Mouse (Mus musculus) embryonic facial prominence, embryonic 12.5 days (tissue): Measurements from ENCODE around the gene Bbs2. TPM values are rescaled to one million over a fixed set of nuclear protein-coding genes. Genes with fewer than 3 reads are reported as not detected.
"Not testable (repeated sequence)": the region's sequence is repeated elsewhere in the genome, so short reads cannot be mapped to it uniquely, and the experiment has no call there.

Experiments
- ATAC-seq: fragments of 200-750 bp; cut with Nextera tagmentation; 2 replicates; pipeline ENCODE4 v1.8.0; 2017; ENCODE audit not compliant: insufficient number of reproducible peaks, insufficient read depth, low FRiP score, low TSS enrichment
- H3K27ac ChIP-seq: fragments of 300-500 bp; sonication (generic); 2 replicates; pipeline ENCODE4 v1.5.1; 2016; ENCODE audit warnings: mild to moderate bottlenecking
- H3K27me3 ChIP-seq: fragments of 300-500 bp; sonication (generic); 2 replicates; pipeline ENCODE4 v1.6.1; 2016; ENCODE audit warnings: mild to moderate bottlenecking, moderate library complexity
- H3K36me3 ChIP-seq: fragments of 300-500 bp; sonication (generic); 2 replicates; pipeline ENCODE4 v1.6.1; 2016; ENCODE audit warnings: mild to moderate bottlenecking
- H3K4me1 ChIP-seq: fragments of 300-500 bp; sonication (generic); 2 replicates; pipeline ENCODE4 v1.6.1; 2016
- H3K4me2 ChIP-seq: fragments of 300-500 bp; sonication (generic); replicated peaks from 2 replicates; pipeline ENCODE4 v1.6.1; 2016; ENCODE audit warnings: mild to moderate bottlenecking, moderate library complexity
- H3K4me3 ChIP-seq: fragments of 300-500 bp; sonication (generic); 2 replicates; pipeline ENCODE4 v1.5.1; 2016; ENCODE audit warnings: mild to moderate bottlenecking
- H3K9ac ChIP-seq: fragments of 300-500 bp; sonication (generic); 2 replicates; pipeline ENCODE4 v1.6.1; 2016; ENCODE audit warnings: mild to moderate bottlenecking, moderate library complexity
- H3K9me3 ChIP-seq: fragments of 300-500 bp; sonication (generic); 2 replicates; pipeline ENCODE4 v1.6.1; 2016; ENCODE audit warnings: mild to moderate bottlenecking, moderate library complexity
- WGBS: fragments of 180-500 bp; shearing (Covaris S2); methylation state at CpG from one replicate; pipeline ENCODE4 v1.1.7; 2016; 5-methylcytosine and 5-hydroxymethylcytosine counted together
- polyA plus RNA-seq: library from polyadenylated mRNA; unstranded; fragments of >200 nt; fragmentation: Nextera tagmentation; extraction: Ambion mirVana; gene quantifications from 2 replicates; pipeline ENCODE4 v1.2.1, GENCODE M21; 2016

Gene Bbs2
- polyA plus RNA-seq, result 15.9 and 17.1 TPM in 2 replicates

DNA sequence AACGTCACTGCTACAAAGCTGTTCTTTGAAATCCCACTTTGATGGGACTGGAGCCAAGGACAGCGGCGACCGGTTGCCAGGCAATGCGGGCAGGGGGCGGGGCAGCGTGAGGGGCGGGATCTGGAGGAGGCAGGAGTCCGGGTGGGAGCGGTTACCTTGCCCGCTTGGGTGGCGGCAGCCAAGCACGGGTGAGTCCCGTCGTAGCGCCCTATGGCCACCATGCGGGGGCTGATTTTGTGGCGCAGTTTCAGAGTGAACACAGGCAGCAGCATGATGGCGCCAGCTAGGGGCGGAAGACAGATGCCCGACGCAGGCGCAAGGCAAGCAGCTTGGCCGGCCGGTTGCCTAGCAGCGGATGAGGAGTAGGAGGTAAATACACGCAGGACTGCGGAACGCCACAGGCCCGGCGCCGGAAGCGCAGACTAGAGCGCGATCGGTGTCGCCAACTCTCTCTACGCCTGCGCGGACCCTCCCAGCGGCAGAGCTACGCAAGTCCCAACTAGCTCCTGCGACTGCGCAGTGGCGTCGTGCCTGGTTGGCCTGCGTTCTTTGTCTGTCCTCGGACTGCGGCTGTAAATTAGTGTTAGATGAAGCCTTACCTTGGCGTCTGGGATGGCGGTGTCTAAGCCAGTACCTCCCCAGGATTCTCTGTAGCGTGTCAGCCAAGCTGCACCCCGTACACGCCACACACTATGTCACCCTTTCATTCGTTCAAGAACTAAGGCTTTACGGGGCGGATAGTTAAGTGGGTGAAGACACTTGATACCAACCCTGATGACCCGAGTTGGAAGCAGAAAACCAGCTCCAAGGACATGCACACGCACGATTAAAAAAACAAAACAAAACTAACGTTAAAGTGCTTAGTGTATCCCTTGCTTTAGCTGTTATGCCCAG, at the start of gene Bbs2:
Gene Bbs2, minus strand, starts transcription at position 848 of the 894 bp plus-strand sequence.
- Histone ChIP-seq H3K4me2 (peak within 1 kb of the TSS; percentile 61), H3K4me3 (peak within 1 kb of the TSS; percentile 58), H3K9ac (peak within 1 kb of the TSS; percentile 68), H3K36me3 (no peaks in the 10 kb centered on the region), H3K4me1 (no peaks in the 10 kb centered on the region), H3K27ac (peak within 1 kb of the TSS; percentile 97), H3K9me3 (no peaks in the 10 kb centered on the region), H3K27me3 (no peaks in the 10 kb centered on the region)
- WGBS, result 1% methylated on average over 61 of the region's 61 CpGs
- ATAC-seq, result peak; percentile 99

GRCm38 (mm10) chr8:94148236-94148635, 49.5 kb upstream of the Bbs2 start:
- ATAC-seq, result no peak
- H3K4me3 ChIP-seq, result no peak overlapping the region
- no peak overlapping the region for H3K27ac ChIP-seq
- H3K36me3 ChIP-seq, result no peaks in the 10 kb centered on the region
- H3K27me3 ChIP-seq, result peaks cover 23% of the 10 kb centered on the region
- no peak overlapping the region for H3K9ac ChIP-seq
- peaks cover 9% of the 10 kb centered on the region for H3K4me1 ChIP-seq
- H3K9me3 ChIP-seq, result no peaks in the 10 kb centered on the region
- no peak overlapping the region for H3K4me2 ChIP-seq
- WGBS, result 39% methylated on average over 5 of the region's 5 CpGs

DNA sequence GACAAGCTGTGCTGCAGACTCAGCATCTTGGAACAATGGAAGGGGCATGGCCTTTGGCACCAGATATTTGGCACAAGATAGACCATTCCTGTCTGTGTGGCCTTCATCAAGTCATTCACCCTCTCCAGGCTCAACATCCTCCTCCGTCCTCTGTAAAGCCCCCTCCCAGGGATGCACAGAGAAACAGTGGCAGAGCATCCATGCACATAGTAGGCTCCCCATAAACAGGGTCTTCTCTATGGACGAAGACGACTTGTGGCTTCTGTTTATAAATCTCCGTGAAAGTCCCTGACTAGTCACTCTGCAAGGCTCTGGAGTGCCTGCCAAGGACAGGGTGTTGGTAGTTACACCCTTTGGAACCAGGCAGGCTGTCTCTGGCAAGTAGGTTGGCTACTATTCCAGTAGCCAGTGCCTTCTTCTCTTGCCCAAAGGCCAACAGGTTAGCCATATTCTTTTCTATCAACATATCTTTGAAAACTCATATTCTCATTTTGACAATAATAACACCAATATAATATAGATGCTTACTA, 41.6 kb upstream of the Bbs2 start:
- no peaks in the 10 kb centered on the region for H3K9me3 ChIP-seq
- H3K27me3 ChIP-seq, result no peaks in the 10 kb centered on the region
- WGBS, result 81% methylated on average over 4 of the region's 4 CpGs
- H3K27ac ChIP-seq, result no peak overlapping the region
- H3K4me3 ChIP-seq, result no peak overlapping the region
- no peaks in the 10 kb centered on the region for H3K36me3 ChIP-seq
- ATAC-seq, result no peak
- no peak overlapping the region for H3K4me2 ChIP-seq
- no peaks in the 10 kb centered on the region for H3K4me1 ChIP-seq
- no peak overlapping the region for H3K9ac ChIP-seq

- H3K9ac ChIP-seq, result no peak within 1 kb of the TSS
- no peak for ATAC-seq
- H3K9me3 ChIP-seq, result no peaks in the 10 kb centered on the region
- H3K36me3 ChIP-seq, result no peaks in the 10 kb centered on the region
- H3K27me3 ChIP-seq, result no peaks in the 10 kb centered on the region
- H3K27ac ChIP-seq, result no peak within 1 kb of the TSS
- 43% methylated on average over 6 of the region's 6 CpGs for WGBS
- H3K4me1 ChIP-seq, result no peaks in the 10 kb centered on the region
- H3K4me2 ChIP-seq, result no peak within 1 kb of the TSS
- no peak within 1 kb of the TSS for H3K4me3 ChIP-seq
Observed at GRCm38 (mm10) chr8:94136933-94137332, 38.2 kb upstream of the Bbs2 start, which contains the start of gene Mt4. Gene Mt4, plus strand, starts transcription at chr8:94137197.

- H3K27ac ChIP-seq, result no peak overlapping the region
- no peaks in the 10 kb centered on the region for H3K27me3 ChIP-seq
- no peak overlapping the region for H3K4me3 ChIP-seq
- WGBS, result 66% methylated on average over 7 of the region's 7 CpGs
- no peaks in the 10 kb centered on the region for H3K4me1 ChIP-seq
- no peak overlapping the region for H3K9ac ChIP-seq
- no peak overlapping the region for H3K4me2 ChIP-seq
- H3K36me3 ChIP-seq, result no peaks in the 10 kb centered on the region
- ATAC-seq, result no peak
- H3K9me3 ChIP-seq, result no peaks in the 10 kb centered on the region
Observed at GRCm38 (mm10) chr8:94136192-94136591, 37.5 kb upstream of the Bbs2 start.

DNA sequence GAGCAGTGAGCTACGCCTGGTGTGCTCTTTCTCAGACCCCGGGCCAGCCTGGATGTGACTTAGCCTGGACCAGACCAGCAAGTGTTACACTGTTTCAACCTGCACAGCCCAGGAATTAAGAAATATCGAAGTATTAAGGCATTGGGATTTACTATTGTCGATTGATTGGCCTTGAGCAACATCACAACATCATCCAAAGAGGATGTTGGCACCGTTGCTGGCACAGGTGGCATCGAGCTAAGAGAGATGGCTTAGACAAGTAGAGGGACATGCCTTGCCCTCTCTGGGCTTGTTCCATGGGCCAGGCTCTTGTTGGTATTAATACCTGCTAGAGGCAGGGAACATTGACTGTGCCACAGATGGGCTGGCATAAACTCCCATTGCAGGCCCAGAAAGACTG, 36.8 kb upstream of the Bbs2 start:
- no peak overlapping the region for H3K9ac ChIP-seq
- no peaks in the 10 kb centered on the region for H3K4me1 ChIP-seq
- H3K27me3 ChIP-seq, result no peaks in the 10 kb centered on the region
- no peak overlapping the region for H3K4me3 ChIP-seq
- no peak overlapping the region for H3K4me2 ChIP-seq
- no peak for ATAC-seq
- 83% methylated on average over 6 of the region's 6 CpGs for WGBS
- no peaks in the 10 kb centered on the region for H3K9me3 ChIP-seq
- no peak overlapping the region for H3K27ac ChIP-seq
- H3K36me3 ChIP-seq, result no peaks in the 10 kb centered on the region

DNA sequence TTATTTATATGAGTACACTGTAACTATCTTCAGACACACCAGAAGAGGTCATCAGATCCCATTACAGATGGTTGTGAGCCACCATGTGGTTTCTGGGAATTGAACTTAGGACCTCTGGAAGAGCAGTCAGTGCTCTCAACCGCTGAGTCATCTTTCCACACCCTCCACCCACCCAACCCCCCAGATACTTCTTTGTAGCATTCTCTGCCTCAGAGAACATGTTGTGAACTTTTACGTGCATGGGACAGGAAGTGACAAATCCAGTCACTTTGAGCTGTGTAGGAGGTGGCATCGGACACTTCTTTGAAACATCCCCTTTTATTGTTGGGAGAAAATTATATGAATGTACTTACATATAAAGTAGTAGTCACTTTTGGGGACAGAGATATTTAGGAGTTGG, 35.9 kb upstream of the Bbs2 start:
- not testable (repeated sequence) for H3K4me2 ChIP-seq, H3K4me3 ChIP-seq, H3K9me3 ChIP-seq, ATAC-seq, H3K27ac ChIP-seq, H3K4me1 ChIP-seq, H3K9ac ChIP-seq, H3K27me3 ChIP-seq, H3K36me3 ChIP-seq
- 59% methylated on average over 3 of the region's 3 CpGs for WGBS

DNA sequence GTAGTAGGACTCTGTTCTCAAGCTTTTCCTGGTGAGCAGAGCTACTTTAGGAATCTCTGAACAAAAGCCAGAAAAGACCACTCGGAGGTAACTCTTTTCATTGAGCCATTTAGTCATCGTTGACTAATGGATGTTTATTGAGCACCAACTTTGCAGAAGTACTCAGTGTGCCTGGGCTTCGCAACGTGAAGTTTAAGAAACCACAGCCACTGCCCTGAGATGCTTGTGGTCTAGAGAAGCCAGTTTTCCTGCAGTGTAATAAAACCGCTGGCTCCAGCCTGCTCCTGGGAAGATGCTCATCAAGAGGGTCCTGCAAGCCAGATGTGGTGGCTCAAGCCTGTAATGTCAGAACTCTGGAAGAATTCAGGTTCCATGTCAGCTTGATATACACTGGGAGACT, 33.4 kb upstream of the Bbs2 start:
- Histone ChIP-seq H3K27me3 (0 out of 2 replicates have a peak, but pooled peaks cover 3% of the 10 kb centered on the region), H3K4me1 (no peaks in the 10 kb centered on the region), H3K9me3 (no peaks in the 10 kb centered on the region), H3K36me3 (no peaks in the 10 kb centered on the region), H3K4me3 (no peak overlapping the region), H3K4me2 (no peak overlapping the region), H3K27ac (no peak overlapping the region), H3K9ac (no peak overlapping the region)
- 84% methylated on average over 5 of the region's 5 CpGs for WGBS
- no peak for ATAC-seq

- no peaks in the 10 kb centered on the region for H3K4me1 ChIP-seq
- H3K27ac ChIP-seq, result no peak overlapping the region
- H3K36me3 ChIP-seq, result no peaks in the 10 kb centered on the region
- no peaks in the 10 kb centered on the region for H3K9me3 ChIP-seq
- no peak for ATAC-seq
- 0 out of 2 replicates have a peak, but pooled peaks cover 5% of the 10 kb centered on the region for H3K27me3 ChIP-seq
- H3K9ac ChIP-seq, result no peak overlapping the region
- 92% methylated on average over 4 of the region's 4 CpGs for WGBS
- no peak overlapping the region for H3K4me3 ChIP-seq
- H3K4me2 ChIP-seq, result no peak overlapping the region
Observed at GRCm38 (mm10) chr8:94130126-94130525, 31.4 kb upstream of the Bbs2 start.

DNA sequence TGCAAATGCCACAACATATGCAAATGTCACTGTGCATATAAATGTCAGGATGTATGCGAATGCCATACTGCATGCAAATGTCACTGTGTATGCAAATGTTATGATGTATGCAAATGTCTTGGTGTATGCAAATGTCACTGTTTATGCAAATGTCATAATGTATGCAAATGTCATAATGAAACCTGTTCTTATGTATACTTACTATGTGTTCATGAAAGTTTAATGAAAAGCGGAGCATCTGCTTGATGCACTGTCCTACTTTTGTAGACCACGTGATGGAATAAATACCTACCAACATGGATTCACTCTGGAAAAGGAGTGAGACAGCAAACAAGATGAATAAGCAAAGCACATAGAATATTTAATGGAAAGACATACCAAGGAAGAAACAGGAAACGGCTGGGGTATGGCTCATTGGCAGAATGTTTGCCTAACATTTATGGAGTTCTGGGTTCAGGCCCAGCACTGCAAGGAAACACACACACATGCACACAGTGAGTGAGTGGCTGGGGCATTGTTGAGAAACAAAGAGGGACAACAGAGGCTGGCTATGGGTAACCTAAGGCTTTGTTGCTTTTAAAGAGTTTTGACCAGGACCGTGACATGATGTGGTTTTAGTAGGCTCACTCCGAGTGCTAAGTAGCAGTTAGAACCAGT, 30.5 kb upstream of the Bbs2 start:
- ATAC-seq, result no peak
- H3K36me3 ChIP-seq, result no peaks in the 10 kb centered on the region
- H3K9me3 ChIP-seq, result no peaks in the 10 kb centered on the region
- H3K4me3 ChIP-seq, result no peak overlapping the region
- no peaks in the 10 kb centered on the region for H3K4me1 ChIP-seq
- no peak overlapping the region for H3K27ac ChIP-seq
- WGBS, result 86% methylated on average over 6 of the region's 6 CpGs
- H3K27me3 ChIP-seq, result 0 out of 2 replicates have a peak, but pooled peaks cover 9% of the 10 kb centered on the region
- H3K9ac ChIP-seq, result no peak overlapping the region
- H3K4me2 ChIP-seq, result no peak overlapping the region

GRCm38 (mm10) chr8:94127711-94128110, 29.0 kb upstream of the Bbs2 start:
- WGBS, result 81% methylated on average over 6 of the region's 6 CpGs
- H3K27ac ChIP-seq, result no peak overlapping the region
- no peak overlapping the region for H3K4me3 ChIP-seq
- no peak for ATAC-seq
- H3K9ac ChIP-seq, result no peak overlapping the region
- no peaks in the 10 kb centered on the region for H3K4me1 ChIP-seq
- no peaks in the 10 kb centered on the region for H3K9me3 ChIP-seq
- no peaks in the 10 kb centered on the region for H3K36me3 ChIP-seq
- H3K4me2 ChIP-seq, result no peak overlapping the region
- H3K27me3 ChIP-seq, result 0 out of 2 replicates have a peak, but pooled peaks cover 9% of the 10 kb centered on the region
